Mouse (Mus musculus) Patski (cell line): Measurements from ENCODE around the gene Lig3. TPM values are rescaled to one million over a fixed set of nuclear protein-coding genes. Genes with fewer than 3 reads are reported as not detected.

ENCODE experiments used
- ATAC-seq: fragments of 100-300 bp; one replicate; pipeline ENCODE4 v1.8.0; 2021
- CTCF ChIA-PET: fragments of 350-600 bp; sonication (Branson Sonifier 250); formaldehyde crosslinking; loops from one replicate; lab custom pipeline; 2022; ENCODE audit warnings: inconsistent platforms; lab: Charles Lee
- POLR2A ChIA-PET: fragments of 350-600 bp; sonication (Branson Sonifier 250); formaldehyde crosslinking; loops from one replicate; lab custom pipeline; 2022; ENCODE audit warnings: antibody characterized with exemption, inconsistent platforms; lab: Charles Lee
- DNase-seq: peaks from one replicate; pipeline ENCODE4 v3.0.0-alpha.2; 2011; ENCODE audit warnings: low read depth, low spot score
- H3K27me3 ChIP-seq: fragments of 371-371 bp; one replicate; pipeline ENCODE4 v1.5.1; 2021
- CTCF ChIP-seq: fragments of 100-300 bp; IDR thresholded peaks from one replicate; pipeline ENCODE4 v1.5.1; 2021
- in situ Hi-C: fragments of 300-500 bp; cut with MboI; formaldehyde crosslinking; loops from 3 replicates; pipeline ENCODE4 v1.11.1; 2018; ENCODE audit warnings: low pct_unique_long_range_greater_than_20kb, mixed read lengths
- polyA plus RNA-seq: library from polyadenylated mRNA; unstranded; gene quantifications from one replicate; pipeline ENCODE4 v1.2.3, GENCODE M21; 2021

Lig3 gene
- polyA plus RNA-seq, 1 experiment from 2014 or later: 29.5 TPM

- in situ Hi-C loops: loop anchor here (25.0 kb wide), 1 partner anchor 523 kb away; the partner anchor contains the start of genes Ap2b1 and Slfn14
- DNase-seq: peak; percentile 60
These were observed 17.0 kb upstream of the Lig3 start, which contains the start of the genes Cct6b and Zfp830 for GRCm38 (mm10) chr11:82763742-82764437. Gene Cct6b (minus strand): TSS chr11:82764321. Gene Zfp830 (plus strand): TSS chr11:82764345.

GRCm38 (mm10) chr11:82764438-82764924 lies 16.4 kb upstream of the Lig3 start:
- DNase-seq (no peak), ATAC-seq (peak; percentile 56)
- in situ Hi-C loops: loop anchor here (25.0 kb wide), 1 partner anchor 523 kb away; the partner anchor contains the start of genes Ap2b1 and Slfn14
- H3K27me3 ChIP-seq: peaks cover 6% of the 10 kb centered on the region
- no peak for TF ChIP-seq CTCF
- POLR2A ChIA-PET: interaction anchor here (0.6 to 0.7 kb wide), 2 partner anchors 16 to 43 kb away, joined by 3 read pairs; partner anchors contain the start of gene Lig3
- CTCF ChIA-PET: interaction anchor here (0.8 to 1.0 kb wide), 3 partner anchors 10 to 125 kb away, joined by 3 read pairs; no protein-coding TSS in a partner anchor

More at GRCm38 (mm10) chr11:82763742-82764437, 17.0 kb upstream of the Lig3 start, which contains the start of the genes Cct6b and Zfp830:
- ATAC-seq: peak; percentile 99
- no peak for TF ChIP-seq CTCF
- H3K27me3 ChIP-seq: peaks cover 12% of the 10 kb centered on the region
- ChIA-PET POLR2A (interaction anchor here (0.7 kb wide), 1 partner anchor 43 kb away, joined by 3 read pairs; no protein-coding TSS in a partner anchor), CTCF (interaction anchor here (0.8 to 1.0 kb wide), 3 partner anchors 10 to 126 kb away, joined by 3 read pairs; no protein-coding TSS in a partner anchor)

- H3K27me3 ChIP-seq: no peaks in the 10 kb centered on the region
- in situ Hi-C loops: no loop called here
- POLR2A ChIA-PET: interaction anchor here (0.9 kb wide), 1 partner anchor 16 kb away, joined by 3 read pairs; no protein-coding TSS in a partner anchor
- DNase-seq: no peak
- CTCF ChIA-PET: interaction anchor here (1.1 kb wide), 1 partner anchor 110 kb away, joined by 3 read pairs; no protein-coding TSS in a partner anchor
- TF ChIP-seq CTCF: no peak
- no peak for ATAC-seq
These were observed 774 bp upstream of the Lig3 start for GRCm38 (mm10) chr11:82780134-82780533.

GRCm38 (mm10) chr11:82782197-82782596 lies 1.3 kb downstream of the Lig3 start:
- no peak for TF ChIP-seq CTCF
- ChIA-PET CTCF (interaction anchor here (1.2 to 1.4 kb wide), 2 partner anchors 23 to 55 kb away, joined by 3 read pairs; no protein-coding TSS in a partner anchor), POLR2A (interaction anchor here (1.3 kb wide), 1 partner anchor 90 kb away, joined by 3 read pairs; no protein-coding TSS in a partner anchor)
- DNase-seq (no peak), ATAC-seq (no peak)
- no peaks in the 10 kb centered on the region for H3K27me3 ChIP-seq
- in situ Hi-C loops: no loop called here

- TF ChIP-seq CTCF: no peak
- ChIA-PET POLR2A (no interaction called here), CTCF (interaction anchor here (1.2 kb wide), 1 partner anchor 53 kb away, joined by 3 read pairs; no protein-coding TSS in a partner anchor)
- ATAC-seq: no peak
- no peak for DNase-seq
- in situ Hi-C loops: no loop called here
- H3K27me3 ChIP-seq: no peaks in the 10 kb centered on the region
These were observed 2.5 kb downstream of the Lig3 start for GRCm38 (mm10) chr11:82783453-82783852.

GRCm38 (mm10) chr11:82806656-82807055 lies 25.7 kb downstream of the Lig3 start:
- no peak for DNase-seq
- ATAC-seq: no peak
- H3K27me3 ChIP-seq: no peaks in the 10 kb centered on the region
- TF ChIP-seq CTCF: no peak
- in situ Hi-C loops: no loop called here
- ChIA-PET CTCF (interaction anchor here (0.9 to 2.2 kb wide), 3 partner anchors 8 to 14 kb away, joined by 3 to 6 read pairs (median 3); no protein-coding TSS in a partner anchor), POLR2A (interaction anchor here (0.6 to 1.0 kb wide), 4 partner anchors 42 to 667 kb away, joined by 3 read pairs; partner anchors contain the start of genes Cct6b and Zfp830)

- in situ Hi-C loops: no loop called here
- no peak for ATAC-seq
- no peak for DNase-seq
- POLR2A ChIA-PET: interaction anchor here (0.7 to 1.3 kb wide), 3 partner anchors 43 to 163 kb away, joined by 3 read pairs; partner anchors contain the start of genes Cct6b and Zfp830
- TF ChIP-seq CTCF: no peak
- H3K27me3 ChIP-seq: no peaks in the 10 kb centered on the region
- CTCF ChIA-PET: interaction anchor here (1.3 to 2.2 kb wide), 3 partner anchors 11 to 78 kb away, joined by 3 to 6 read pairs (median 6); no protein-coding TSS in a partner anchor
These were observed 26.5 kb downstream of the Lig3 start for GRCm38 (mm10) chr11:82807370-82807769.

GRCm38 (mm10) chr11:82808485-82808884 lies 27.6 kb downstream of the Lig3 start:
- H3K27me3 ChIP-seq: no peaks in the 10 kb centered on the region
- ChIA-PET CTCF (interaction anchor here (0.8 to 2.2 kb wide), 4 partner anchors 11 to 59 kb away, joined by 3 to 6 read pairs (median 4); no protein-coding TSS in a partner anchor), POLR2A (interaction anchor here (1.3 kb wide), 1 partner anchor 76 kb away, joined by 3 read pairs; no protein-coding TSS in a partner anchor)
- ATAC-seq (no peak), DNase-seq (no peak)
- no peak for TF ChIP-seq CTCF
- in situ Hi-C loops: no loop called here

- in situ Hi-C loops: loop anchor here (5.0 kb wide), 1 partner anchor 53 kb away; the partner anchor contains the start of gene Rffl
- no peaks in the 10 kb centered on the region for H3K27me3 ChIP-seq
- DNase-seq: peak; percentile 43
- ChIA-PET POLR2A (interaction anchor here (0.7 kb wide), 2 partner anchors 31 to 71 kb away, joined by 3 to 4 read pairs; partner anchors contain the start of gene Rad51d), CTCF (interaction anchor here (0.7 to 3.8 kb wide), 19 partner anchors 9 to 75 kb away, joined by 3 to 36 read pairs (median 6); partner anchors contain the start of genes Cct6b, Fndc8, Rad51d and Rffl)
- peak; percentile 95 for TF ChIP-seq CTCF
- ATAC-seq: peak; percentile 73
These were observed 38.4 kb downstream of the Lig3 start for GRCm38 (mm10) chr11:82819350-82819749.
